Mouse (Mus musculus): ENCODE results near the gene Ptpro.
"Not testable (repeated sequence)": the region's sequence is repeated elsewhere in the genome, so short reads cannot be mapped to it uniquely, and the experiment has no call there.

Gene Ptpro

DNA sequence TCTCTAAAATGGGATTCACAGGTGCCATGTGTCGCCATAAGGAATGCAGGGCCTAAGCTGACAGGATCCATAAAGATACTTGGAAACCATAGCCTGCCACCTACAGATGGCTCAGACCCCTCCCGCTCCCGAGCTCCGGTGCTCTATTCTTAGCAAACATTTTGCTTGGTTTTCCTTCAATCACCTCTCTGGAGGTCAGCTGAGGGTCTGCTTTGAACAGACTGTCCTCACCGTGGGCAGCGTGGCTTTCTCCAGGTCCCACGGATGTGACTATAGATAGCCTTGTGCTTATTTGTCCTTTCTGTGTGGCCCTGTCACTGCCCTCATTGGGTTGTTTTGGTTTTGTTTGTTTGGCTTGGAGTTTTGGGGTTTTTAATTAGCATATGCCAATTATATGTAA is 206.0 kb downstream of the Ptpro start:
- DNase-seq = no peak

DNA sequence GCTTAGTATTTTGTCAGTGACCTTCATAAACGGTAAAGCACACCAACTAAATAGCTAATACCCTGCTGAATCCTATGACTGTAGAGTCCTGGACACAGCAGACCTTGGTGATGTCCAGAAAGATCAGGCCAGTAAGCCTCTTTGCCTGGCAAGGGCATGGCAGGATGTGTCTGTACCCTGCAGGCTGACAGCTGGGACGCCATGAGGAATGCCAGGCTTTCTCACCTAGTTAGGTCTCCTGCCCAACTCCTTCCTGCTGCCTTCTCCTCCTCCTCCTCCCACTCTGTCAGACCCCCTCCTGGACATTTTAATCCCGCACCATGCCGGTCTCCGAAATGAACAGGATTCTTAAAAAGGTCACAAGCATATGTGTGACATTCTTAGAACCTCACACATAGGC is 211.7 kb downstream of the Ptpro start:
- peak; percentile 12 to 19 for DNase-seq

DNA sequence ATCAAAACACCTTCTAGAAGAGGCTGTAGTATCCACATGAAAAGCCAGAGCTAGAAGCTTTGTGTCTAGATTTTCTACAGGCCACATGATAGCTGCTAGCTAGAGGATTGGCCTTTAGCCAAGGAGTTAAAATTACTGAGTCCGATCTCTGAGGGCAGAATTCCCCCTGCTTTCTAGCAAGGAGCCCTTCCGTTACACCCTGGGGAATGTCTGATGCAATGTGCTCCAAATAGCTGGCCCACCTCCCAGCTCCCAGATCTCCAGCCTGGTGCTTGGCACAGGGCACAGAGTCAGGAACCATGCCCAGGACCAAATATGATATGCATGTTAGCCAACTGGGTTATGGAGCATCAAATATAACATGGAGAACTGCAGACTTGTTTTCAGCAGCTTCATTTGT is 213.1 kb downstream of the Ptpro start:
- peak; percentile 89 to 91 for DNase-seq

DNA sequence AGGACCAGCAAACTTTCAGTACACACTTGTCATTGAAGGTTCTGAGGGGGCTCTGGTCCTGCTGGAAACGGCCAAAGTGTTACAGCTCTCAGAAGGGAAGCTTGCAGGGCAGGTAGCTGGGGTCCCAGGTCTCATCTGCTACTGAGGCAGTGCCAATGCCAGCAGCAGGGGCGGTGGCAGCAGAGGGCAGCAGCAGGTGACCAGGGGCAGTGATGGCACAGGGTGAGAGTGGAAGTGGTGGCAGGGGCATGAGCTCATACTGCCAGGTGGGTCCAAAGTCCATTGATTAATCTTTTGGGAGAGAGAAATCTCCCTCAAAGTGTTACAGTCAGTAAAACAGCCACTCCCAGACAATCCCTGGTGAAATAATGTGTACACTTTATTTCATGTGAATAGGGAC is 214.1 kb downstream of the Ptpro start:
- DNase-seq = no peak

DNA sequence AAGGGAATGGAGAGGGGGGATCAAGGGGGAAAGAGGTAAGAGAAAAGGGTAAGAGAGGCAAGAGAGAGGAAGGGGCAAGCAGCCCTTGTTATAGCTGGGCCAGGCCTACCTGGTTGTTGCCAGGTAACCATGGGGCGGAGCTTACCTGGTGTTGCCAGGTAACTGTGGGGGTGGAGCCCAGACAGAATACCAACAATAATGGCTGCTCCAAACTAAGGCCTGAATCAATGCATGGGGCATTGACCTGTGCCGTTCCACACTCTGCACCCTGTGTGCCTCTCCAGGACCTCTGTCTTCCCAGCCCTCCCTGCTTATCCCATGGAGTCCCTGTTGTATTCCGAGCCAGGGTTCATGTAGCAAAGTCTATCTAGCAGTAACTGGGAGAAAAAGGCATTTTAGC is 215.6 kb downstream of the Ptpro start:
- DNase-seq = no peak

DNA sequence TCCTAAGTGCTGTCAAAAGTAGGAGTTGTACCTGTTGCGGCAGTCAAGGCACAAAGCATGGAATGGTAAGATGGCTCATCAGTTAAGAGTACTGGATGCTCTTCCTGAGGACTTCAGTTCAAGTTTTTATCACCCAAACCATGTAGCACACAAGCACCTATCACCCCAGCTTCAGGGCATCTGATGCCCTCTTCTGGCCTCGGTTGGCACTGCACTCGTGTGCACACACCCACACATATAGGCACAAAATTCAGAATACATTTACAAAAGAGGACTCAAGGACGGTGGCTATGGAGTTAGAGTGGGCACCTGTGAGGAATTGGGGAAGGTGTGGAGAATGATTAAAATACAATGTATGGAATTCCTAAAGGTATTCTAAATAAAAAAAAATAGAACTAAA is 217.4 kb downstream of the Ptpro start:
- no peak for DNase-seq

DNA sequence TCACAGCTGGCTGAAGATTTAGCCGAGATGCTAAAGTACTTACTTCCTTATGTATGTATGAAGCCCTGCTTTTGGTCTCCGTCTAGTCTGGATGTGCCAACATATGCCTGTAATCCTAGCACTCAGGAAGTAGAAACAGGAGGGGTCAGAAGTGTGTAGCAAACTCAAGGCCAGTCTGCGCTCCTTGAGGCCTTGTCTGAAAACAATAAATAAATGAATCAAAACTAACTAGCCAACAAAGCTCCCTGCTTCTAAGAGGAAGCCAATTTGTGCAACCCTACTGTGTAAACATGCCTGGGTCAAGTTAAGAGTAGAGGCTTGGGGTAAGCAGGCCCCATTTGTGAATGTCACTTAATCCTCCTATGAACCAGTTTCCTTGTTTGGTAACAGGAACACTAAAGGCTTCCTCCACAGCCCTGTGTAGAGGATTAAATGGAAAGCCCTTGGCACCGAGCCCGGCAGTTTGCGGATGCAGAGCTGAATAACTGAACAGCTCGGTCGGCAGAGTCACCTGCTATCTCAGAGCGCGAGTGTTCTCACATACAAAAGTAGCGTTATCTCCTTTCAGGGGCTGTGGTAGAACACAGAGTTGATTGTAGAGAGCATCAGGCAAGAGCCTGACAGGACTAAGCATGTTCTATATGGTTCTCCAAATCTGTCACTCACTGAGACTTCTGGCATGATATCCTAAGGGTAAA is 218.9 kb downstream of the Ptpro start:
- peak; percentile 77 to 82 for DNase-seq

DNA sequence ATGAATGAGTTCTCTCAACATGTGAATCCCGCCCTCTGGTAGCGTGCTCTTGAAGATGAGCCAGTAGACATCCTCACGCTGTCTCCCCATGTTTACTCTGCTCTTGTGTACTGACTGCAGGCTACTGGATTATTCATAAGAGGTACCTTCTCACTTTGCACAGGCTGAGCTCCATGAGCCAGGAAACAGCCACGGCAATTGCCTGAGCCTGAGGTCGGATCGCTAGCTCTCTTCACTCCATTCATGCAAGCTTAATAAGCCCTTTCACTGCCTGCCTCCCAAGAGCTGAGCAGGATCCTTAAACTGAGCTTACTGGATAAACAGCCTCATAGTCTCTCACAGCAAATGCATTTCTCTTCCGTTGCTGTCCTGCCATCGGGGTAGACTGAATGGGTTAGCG is 220.0 kb downstream of the Ptpro start:
- DNase-seq = no peak

DNA sequence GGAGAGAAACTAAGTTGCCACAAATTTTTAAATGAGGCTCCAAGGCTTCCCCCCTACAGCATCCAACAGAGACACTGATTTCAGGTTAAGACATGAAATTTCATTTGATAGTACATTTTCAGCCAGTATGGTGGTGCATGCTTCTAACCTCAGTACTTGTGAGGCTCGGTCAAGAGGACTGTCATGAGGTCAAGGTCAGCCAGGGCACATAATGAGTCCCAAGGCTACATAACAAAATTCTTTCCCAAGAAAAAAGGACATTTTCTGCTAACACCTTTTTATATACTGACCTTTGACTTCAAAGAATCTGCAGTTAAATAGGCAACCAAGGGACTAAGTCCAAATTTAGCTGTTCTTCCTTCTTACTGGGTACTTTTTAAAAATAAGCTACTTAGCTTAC is 221.3 kb downstream of the Ptpro start:
- no peak for DNase-seq

DNA sequence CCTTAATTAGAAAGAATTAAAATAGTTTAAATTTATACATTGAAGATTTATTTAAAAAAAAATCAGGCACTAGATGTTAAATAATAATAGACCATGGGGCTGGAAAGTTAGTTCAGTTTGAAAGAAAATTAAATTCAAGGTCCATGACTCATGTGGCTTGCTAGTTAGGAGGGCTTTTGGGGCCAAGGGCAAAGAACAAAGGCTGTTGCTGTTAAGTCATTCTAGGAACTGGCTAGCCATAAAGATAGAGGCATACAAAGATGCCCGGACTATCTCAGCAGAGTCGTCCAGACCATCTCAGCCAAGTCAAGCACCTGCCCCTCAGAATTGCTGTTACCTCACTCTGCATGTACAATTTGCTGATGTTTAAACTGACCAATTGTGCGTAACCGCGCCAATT is 223.6 kb downstream of the Ptpro start:
- not testable (repeated sequence) for DNase-seq

DNA sequence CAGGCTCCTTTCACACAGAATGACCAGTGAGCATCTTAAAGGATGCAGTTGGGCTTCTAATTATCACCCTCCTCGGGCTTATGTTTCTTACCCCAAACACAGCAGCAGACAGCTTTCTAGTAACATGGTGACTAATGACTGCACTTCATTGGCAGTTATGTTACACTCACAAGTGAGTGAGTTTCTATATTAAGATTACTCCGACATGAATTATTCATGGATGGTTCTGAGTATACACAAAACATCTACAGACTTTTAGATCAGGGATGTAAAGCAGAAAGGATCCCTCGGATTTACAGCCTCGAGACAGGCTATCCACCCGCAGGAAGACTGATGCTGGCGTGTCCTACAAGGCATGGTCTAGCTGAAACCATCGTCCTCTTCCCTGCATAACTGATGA is 230.8 kb downstream of the Ptpro start:
- no peak for DNase-seq

DNA sequence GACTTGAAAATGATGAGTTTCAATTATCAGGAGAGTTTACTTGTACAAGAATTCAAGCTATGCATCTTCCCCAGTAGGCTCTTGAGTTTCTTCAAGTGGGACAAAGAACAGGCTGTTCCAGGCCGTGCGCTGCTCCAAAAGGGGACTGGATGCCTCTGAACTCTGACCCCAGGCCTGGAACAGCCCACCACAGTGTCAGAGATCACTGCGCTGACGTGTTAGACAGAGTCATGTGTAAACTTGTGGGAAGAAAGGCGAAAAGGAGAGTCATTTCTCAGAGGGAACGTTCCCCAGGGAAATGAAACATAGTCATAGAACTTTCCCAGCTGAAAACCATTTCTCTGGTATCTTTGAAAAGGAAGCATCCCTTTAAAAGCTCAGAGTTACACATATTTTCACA is 235.3 kb downstream of the Ptpro start:
- DNase-seq = no peak

DNA sequence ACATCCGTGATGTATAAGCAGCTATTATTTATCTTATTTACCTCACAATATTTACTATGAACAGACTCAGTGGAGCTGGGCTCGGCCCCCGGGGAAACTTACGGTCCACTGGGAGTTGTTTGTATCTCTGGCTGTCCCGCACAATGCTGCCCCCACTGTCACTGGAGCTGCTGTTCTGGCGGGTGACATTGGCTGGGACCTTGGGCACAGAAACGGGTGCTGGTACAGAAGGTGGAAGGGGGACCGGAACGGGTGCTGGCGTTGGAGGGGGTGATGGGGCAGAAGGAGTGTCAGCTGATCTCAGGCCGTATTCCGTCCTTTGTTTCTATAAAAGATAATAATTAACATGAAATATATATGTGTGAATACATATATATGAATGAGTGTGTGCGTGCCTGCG is 238.0 kb downstream of the Ptpro start:
- no peak for DNase-seq

DNA sequence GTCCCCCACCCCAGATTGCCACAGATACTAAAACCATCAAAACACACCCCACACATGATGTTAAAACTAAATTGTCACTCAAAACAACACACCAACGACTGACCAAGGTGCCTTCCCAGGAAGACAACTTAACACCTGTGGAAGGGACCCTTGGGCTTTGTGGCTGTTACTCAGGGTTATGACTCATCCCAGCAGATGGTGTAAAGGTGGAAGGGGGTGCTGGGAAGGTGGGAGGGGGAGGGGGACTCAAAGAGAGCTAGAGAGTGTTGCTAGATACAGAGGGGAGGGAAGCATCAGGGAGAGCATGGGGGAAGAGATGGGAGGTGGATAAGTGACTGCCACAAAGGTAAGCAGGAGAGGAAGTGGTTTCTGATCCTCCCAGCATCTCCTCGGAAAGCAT is 239.5 kb downstream of the Ptpro start:
- DNase-seq = no peak

DNA sequence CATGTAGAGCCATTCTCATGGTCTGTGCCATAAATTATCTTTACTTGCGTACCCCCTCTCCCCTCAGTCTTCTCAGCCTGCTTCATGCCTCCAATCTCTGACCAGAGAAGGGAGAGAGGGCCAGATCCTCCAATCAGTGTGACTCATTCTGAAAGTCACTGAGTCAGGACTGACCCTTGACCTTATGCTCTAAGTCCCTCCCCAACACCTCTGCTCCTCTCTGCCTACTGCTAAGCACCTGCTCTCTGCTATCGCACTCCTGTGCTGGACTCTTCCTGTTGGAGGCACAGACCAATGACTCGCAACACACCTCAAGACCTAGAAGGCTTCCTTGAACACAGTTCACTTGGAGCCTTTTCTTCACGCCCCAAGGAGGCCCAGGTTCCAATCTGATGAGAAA is 240.5 kb downstream of the Ptpro start:
- DNase-seq = no peak

DNA sequence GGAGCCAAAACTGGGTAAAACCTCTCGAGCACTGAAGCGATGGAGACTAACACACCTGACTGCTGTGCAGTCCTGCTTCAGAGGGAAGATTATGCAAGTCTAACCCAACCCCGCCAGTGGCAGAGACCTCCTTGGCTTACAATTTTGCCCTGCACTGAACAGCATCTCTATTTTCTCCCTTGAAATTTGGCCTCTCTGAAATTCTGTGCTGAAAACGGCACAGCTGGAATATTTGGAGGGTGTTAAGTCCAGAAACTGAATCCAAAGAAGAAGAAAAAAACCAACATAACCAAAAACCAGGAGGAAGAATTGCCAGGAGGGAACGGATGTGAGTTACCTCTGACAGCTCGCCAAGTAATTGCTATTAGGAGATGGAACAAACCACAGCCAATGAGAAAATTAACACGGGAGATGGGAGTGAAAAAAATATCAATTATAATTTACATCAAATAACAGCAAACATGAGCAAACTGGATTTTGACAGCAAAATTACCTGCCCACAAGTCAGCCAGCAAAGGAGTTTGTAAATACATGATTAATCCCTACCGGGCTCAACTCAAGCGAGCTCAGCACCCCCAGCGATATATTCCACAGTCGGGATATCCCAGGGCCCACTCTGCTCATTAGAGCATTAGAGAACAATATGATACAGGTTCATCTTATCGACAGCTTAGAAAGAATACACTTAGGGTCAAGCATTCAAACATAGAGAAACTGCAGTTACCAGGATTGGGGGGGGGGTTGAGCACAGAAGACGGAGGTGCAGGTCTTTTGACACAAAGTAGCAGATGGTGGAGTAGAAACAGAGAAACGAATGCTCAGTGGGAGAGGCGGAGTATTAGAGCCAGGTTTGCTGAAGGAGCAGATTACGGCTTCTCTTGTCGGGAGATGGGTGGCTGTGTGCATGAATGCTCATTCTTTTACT is 241.4 kb downstream of the Ptpro start:
- DNase-seq = no peak

DNA sequence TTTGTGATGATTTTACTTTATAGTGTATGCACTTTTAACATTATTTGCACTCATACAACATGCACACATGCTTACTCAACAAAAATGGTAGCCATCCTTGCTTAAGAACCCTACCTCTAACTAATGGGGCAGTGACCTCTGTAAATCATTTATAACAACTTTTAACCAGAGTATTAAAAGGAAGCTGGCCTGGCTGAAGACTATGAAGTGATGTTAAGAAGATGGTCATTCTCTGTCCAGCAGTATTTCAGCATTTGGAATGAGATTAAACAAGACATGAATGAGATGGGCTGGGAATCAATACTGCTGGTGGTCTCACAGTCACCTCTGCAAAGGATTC is 242.0 kb downstream of the Ptpro start:
- no peak for DNase-seq

DNA sequence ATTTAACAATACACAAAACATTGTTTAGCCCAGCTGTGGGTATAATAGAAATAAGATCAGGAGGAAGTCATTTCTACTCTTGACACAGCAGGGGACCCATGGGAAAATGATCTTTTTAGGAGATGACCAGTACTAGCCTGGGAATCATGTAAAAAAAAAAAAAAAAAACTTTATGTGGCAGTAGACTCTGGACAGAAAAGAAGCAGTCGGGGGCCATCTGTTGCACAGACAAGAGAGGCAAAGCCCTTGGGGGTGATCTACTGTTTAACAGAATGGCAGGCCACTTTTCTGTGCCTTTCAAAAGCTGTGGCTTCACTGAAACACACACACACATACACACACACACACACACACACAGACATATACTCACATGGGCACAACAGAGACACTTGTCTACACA is 242.7 kb downstream of the Ptpro start:
- no peak for DNase-seq

DNA sequence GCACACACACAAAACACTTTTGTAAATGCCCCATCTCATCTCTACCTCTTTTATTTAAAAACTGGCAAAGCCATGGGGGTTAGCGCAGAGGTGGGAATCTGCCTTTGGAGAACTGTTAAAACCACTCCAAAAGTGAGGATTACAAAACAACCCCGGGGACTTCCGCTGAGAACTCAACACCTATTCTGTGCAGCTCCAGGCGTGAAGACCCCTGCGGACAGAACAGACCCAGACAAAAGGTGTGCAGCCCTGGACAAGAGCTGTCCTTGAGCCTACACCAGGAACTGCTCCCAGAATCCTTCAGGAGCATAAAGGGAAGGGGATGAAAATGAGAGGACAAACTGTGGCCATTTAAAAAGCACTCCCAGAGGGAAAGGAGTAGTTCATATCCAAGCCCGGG is 243.1 kb downstream of the Ptpro start:
- no peak for DNase-seq

DNA sequence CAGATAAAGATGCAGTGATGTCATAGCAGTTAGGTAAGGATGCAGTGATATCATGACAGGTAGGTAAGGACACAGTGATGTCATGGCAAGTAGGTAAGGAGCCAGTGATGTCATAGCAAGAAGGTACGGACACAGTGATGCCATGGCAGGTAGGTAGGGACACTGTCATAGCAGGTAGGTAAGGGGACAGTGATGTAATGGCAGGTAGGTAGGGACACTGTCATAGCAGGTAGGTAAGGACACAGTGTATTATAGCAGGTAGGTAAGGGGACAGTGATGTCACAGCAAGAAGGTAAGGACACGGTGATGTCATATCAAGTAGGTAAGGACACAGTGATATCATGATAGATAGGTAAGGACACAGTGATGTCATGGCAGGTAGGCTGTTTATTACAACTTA is 244.4 kb downstream of the Ptpro start:
- no peak for DNase-seq

DNA sequence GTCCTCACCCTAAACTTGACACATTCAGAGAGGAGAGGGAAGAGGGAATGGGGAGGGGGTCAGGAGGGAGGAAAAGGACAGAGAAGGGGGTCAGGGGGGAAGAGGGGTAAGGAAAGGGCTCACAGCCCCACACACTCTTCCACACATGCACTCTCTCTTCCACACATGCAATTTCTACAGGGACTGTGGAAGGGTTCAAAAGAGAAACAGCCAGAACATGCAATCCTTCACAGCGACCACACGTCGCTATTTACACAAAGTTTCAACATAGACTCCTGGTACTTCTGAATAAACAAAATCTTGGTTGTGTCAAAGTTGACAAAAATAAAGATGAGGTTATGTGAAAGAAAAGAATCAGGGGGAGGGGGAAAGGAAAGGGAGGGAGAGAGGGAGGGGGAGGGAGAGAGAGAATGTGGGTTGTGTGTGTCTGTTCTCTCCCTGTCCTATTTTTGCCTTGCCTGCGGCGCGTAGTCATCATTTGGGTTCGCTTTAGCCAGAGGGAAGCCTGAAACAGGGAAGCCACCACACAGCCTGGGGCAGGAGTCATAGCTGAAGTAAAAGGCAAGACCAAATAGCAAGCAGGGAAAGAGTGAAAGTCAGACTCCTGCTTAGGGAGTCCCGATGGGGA is 245.2 kb downstream of the Ptpro start:
- DNase-seq = no peak

DNA sequence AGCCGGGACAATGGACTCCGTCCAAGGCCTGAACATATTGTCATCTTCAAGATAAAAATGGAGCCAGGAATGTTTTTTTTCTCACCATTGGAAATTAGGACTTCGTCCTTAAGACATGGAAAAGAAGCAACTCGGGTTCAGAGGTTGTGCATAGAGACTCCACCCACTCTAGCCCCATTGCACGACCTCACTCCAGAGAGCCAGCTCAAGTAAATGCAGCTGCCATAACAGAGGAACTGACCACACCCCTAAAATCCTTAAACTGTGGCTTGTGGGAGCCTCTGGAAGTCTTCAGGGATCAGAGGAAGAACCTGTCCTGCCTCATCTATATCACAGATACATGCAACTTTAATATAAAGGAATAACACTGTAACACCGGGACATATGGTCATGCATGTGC is 246.7 kb downstream of the Ptpro start:
- no peak for DNase-seq

DNA sequence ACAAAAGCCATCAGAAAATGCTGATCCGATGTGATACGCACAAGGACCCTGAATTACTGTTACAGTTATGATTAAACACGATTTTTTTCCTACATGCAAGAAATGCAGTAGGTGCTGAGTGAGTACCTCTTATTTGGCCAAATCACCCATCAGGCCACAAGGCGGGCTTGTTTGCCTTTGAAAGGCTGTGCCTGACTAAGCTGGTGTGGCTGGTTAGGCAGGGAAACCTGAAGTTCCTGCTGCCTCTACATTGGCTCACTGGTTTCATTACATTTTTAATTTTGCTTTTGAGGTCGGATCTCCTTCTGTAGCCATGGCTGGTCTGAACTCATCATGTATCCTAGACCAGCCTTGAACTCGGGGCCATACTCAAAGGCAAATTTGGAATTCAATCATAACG is 250.9 kb downstream of the Ptpro start:
- DNase-seq = no peak

DNA sequence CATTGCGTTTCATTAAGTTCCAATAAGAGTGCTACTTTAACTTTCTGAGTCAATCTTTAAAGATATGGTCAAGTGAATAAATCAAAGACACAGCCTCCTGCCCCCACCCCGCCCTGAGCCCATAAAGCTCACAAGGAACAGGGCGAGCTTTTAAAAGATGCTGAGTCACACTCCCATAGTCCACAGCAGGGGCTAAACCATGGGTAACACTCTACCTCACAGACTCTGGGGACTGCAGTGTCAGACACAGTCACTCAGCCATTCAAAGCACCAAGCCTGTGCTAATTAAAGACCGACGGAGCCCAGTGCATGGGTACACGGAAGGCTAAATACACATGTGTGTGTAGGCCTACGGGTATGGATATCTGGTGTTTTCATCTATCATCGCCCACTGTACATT is 251.3 kb downstream of the Ptpro start:
- DNase-seq = no peak
